Mouse (Mus musculus) ES-E14 (cell line): ENCODE data around the gene Gpx3. TPM values are rescaled to one million over a fixed set of nuclear protein-coding genes. Genes with fewer than 3 reads are reported as not detected.

Experiments
- DNase-seq: peaks from one replicate; pipeline ENCODE4 v3.0.0-alpha.2; 2013; ENCODE audit warnings: low read depth, low spot score
- H3K27ac ChIP-seq: 2 replicates; pipeline ENCODE4 v1.5.1; 2012; ENCODE audit warnings: low read depth, mild to moderate bottlenecking, low read length, moderate library complexity, mixed read lengths; ENCODE audit not compliant: poor library complexity, insufficient read depth, severe bottlenecking
- H3K36me3 ChIP-seq: 2 replicates; pipeline ENCODE4 v1.6.1; 2012; ENCODE audit warnings: mild to moderate bottlenecking, low read length, moderate library complexity, mixed read lengths; ENCODE audit not compliant: control insufficient read depth, poor library complexity, insufficient read depth, severe bottlenecking
- H3K4me1 ChIP-seq, 2 experiments: fragments of 150-350 bp in 1 of 2; sonication (generic) in 1 of 2; 2 replicates each; pipeline ENCODE4 v1.6.1; 2012; ENCODE audit warnings: low read length in 2 of 2, mild to moderate bottlenecking in 1 of 2, mixed read lengths in 1 of 2; ENCODE audit not compliant: control insufficient read depth in 2 of 2, insufficient read depth in 2 of 2, poor library complexity in 1 of 2
- H3K4me3 ChIP-seq, 2 experiments: fragments of 150-350 bp in 1 of 2; sonication (generic) in 1 of 2; 2 replicates each; pipeline ENCODE4 v1.5.1; 2012; ENCODE audit warnings: low read length in 2 of 2, low read depth in 1 of 2, mild to moderate bottlenecking in 1 of 2, mixed read lengths in 1 of 2; ENCODE audit not compliant: insufficient read depth in 1 of 2, poor library complexity in 1 of 2, severe bottlenecking in 1 of 2
- H3K9ac ChIP-seq: 2 replicates; pipeline ENCODE4 v1.6.1; 2012; ENCODE audit warnings: low read depth, mild to moderate bottlenecking, low read length, mixed read lengths; ENCODE audit not compliant: poor library complexity, insufficient read depth, severe bottlenecking
- H3K9me3 ChIP-seq: fragments of 150-350 bp; sonication (generic); 2 replicates; pipeline ENCODE4 v1.6.1; 2012; ENCODE audit warnings: low read depth, mild to moderate bottlenecking, low read length; ENCODE audit not compliant: control insufficient read depth, insufficient read depth
- CHD2 ChIP-seq: IDR thresholded peaks from 2 replicates; pipeline ENCODE4 v1.6.1; 2014; ENCODE audit warnings: mild to moderate bottlenecking, low read depth, low read length, inconsistent platforms
- HCFC1 ChIP-seq: IDR thresholded peaks from 2 replicates; pipeline ENCODE4 v1.6.1; 2012; ENCODE audit warnings: low read length, inconsistent platforms, borderline replicate concordance; ENCODE audit not compliant: insufficient read depth
- MAFK ChIP-seq: IDR thresholded peaks from 2 replicates; pipeline ENCODE4 v1.6.1; 2014; ENCODE audit warnings: mild to moderate bottlenecking, low read depth, low read length, inconsistent platforms; ENCODE audit not compliant: insufficient read depth
- ZC3H11A ChIP-seq: IDR thresholded peaks from 2 replicates; pipeline ENCODE4 v1.6.1; 2012; ENCODE audit warnings: low read depth, mild to moderate bottlenecking, inconsistent platforms, low read length, borderline replicate concordance
- ZNF384 ChIP-seq: IDR thresholded peaks from 2 replicates; pipeline ENCODE4 v1.6.1; 2012; ENCODE audit warnings: low read depth, low read length, inconsistent platforms
- in situ Hi-C, 2 experiments: fragments of 600-800 bp; cut with MboI; formaldehyde crosslinking; loops; one replicate each; pipeline ENCODE4 v1.15.1; 2025; ENCODE audit warnings: low sequenced_read_pairs in 2 of 2, inconsistent platforms in 1 of 2; ENCODE audit not compliant: unreplicated experiment in 2 of 2
- total RNA-seq: library from RNA; depleted of rRNA; stranded (reverse); fragments of 300-350 nt; gene quantifications from 2 replicates; pipeline ENCODE4 v1.2.3, GENCODE M21; 2012

Gpx3 gene
- total RNA-seq, 1 experiment, result 11.4 TPM

DNA sequence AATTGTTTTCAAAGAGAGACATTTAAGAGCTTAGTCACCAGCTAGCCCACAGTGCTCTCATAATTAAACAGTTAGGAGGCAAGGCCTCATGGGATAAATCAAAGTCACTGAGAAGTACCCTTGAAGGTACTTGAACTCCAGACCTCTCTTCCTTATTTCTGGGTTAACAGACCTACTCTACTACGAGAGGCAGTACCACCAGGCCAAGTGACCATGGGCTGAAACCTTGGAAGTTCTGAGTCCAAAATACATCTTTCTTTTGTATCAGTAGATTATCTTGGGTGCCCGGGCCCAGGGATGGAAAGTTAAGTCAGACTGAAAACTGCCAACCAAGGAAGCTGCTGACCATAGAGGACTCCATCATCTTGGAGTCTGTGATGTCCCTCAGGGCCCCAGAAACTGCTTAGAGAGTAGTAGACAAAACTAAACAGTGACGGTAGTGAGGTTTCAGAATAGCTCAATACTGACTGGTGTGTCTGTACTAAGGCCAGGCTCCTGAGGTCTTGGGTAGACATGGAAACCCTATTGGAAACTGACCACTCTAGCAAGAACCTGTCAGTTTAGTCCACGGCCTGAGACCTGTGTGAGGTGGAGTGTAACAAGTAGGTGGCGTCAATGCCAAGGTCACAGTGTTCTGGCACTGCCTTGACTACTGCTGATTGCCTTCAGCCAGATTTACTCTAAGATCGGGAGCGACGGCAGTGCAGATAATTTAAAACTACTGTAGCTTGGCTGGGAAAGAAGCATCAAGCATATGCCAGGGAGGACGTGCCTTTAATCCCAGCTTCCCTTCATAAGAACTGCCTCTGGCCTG lies 10.5 kb downstream of the Gpx3 start:
- DNase-seq, result no peak
- in situ Hi-C loops, result no loop called here
- no peaks in the 10 kb centered on the region for H3K4me1 ChIP-seq
- H3K9ac ChIP-seq, result no peak overlapping the region
- H3K27ac ChIP-seq, result no peak overlapping the region
- no peaks in the 10 kb centered on the region for H3K9me3 ChIP-seq
- no peak for TF ChIP-seq MAFK
- TF ChIP-seq ZC3H11A, result no peak
- TF ChIP-seq ZNF384, result no peak
- no peak for TF ChIP-seq CHD2
- TF ChIP-seq HCFC1, result no peak
- H3K36me3 ChIP-seq, result peaks cover 55% of the 10 kb centered on the region
- no peak overlapping the region for H3K4me3 ChIP-seq

DNA sequence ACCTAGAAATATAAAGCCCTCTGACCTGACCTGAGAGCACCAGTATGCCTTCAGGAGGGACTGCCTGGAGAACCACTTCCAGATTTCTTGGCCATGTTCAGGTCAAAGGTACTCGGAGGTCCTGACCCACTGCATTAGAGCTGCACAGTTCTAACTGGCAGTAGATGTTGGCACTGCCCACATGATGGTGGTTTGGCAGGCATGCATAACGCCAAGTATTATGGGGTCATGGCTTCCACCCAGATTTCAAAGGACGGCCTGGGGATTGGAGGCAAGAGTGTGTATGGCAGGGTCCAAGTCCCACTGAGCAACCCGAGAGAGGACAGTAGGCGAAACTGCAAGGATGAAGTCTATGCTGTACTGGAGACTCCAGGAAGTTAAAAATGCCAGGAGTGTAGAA lies 11.6 kb downstream of the Gpx3 start:
- TF ChIP-seq ZC3H11A (no peak), HCFC1 (no peak), ZNF384 (no peak), CHD2 (no peak), MAFK (no peak)
- Histone ChIP-seq H3K36me3 (peaks cover 59% of the 10 kb centered on the region), H3K4me3 (no peak overlapping the region), H3K9me3 (no peaks in the 10 kb centered on the region), H3K4me1 (no peaks in the 10 kb centered on the region), H3K9ac (no peak overlapping the region), H3K27ac (no peak overlapping the region)
- no peak for DNase-seq
- in situ Hi-C loops, result no loop called here

DNA sequence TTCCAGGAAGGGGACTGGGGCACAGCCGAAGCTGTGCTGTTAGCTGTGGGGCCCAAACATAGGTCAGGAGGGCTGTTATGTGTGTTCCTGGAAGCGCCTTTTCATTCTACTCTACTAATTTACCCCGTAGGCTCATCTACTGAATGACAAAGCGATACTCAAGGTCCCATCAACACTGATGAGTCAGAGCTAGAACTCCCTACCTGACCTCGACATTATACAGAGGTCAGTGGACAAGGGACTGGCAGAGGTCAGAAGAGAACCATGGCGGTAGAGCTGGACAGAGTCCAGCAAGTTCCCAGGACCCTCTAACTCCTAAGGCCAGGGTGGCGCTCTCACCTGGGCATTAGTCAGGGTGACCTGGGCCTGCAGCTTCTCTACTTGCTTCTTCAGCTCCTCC lies 15.2 kb downstream of the Gpx3 start:
- Histone ChIP-seq H3K27ac (no peak overlapping the region), H3K9me3 (no peaks in the 10 kb centered on the region), H3K9ac (no peak overlapping the region), H3K36me3 (peaks cover 58% of the 10 kb centered on the region), H3K4me1 (peaks cover 0 to 3% of the 10 kb centered on the region in 2 experiments; a peak in 1 of 4 replicates), H3K4me3 (no peak overlapping the region)
- no peak for DNase-seq
- in situ Hi-C loops, result no loop called here
- TF ChIP-seq CHD2 (no peak), HCFC1 (no peak), ZNF384 (no peak), MAFK (no peak), ZC3H11A (no peak)

DNA sequence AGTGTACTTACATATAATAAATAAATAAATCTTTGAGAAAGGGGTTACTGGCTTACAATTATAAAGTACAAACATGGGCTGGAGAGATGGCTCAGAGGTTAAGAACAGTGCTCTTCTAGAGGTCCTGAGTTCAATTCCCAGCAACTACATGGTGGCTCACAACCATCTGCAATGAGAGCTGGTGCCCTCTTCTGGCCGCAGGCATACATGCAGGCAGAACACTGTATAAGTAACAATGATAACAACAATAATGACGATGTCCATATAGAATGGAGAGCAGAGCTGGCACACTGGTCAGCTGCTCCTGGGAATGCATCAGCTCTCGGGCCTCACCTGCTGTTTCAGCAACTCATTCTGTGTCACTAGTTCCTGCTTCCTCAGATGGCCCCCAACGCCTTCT lies 16.0 kb downstream of the Gpx3 start:
- no peak for DNase-seq
- H3K9me3 ChIP-seq, result no peaks in the 10 kb centered on the region
- H3K36me3 ChIP-seq, result peaks cover 60% of the 10 kb centered on the region
- no peak overlapping the region for H3K9ac ChIP-seq
- no peak overlapping the region for H3K27ac ChIP-seq
- peaks cover 0 to 3% of the 10 kb centered on the region in 2 experiments; a peak in 1 of 4 replicates for H3K4me1 ChIP-seq
- no peak overlapping the region for H3K4me3 ChIP-seq
- in situ Hi-C loops, result no loop called here
- TF ChIP-seq CHD2 (no peak), MAFK (no peak), ZNF384 (no peak), ZC3H11A (no peak), HCFC1 (no peak)
